Mouse (Mus musculus) lung, embryonic 16.5 days (tissue): Measurements from ENCODE around the gene Mief2. TPM values are rescaled to one million over a fixed set of nuclear protein-coding genes. Genes with fewer than 3 reads are reported as not detected.

Experiments used
- microRNA-seq: library from miRNA; unstranded; fragments of <30 nt; microRNA quantifications from one replicate; pipeline ENCODE4, GENCODE M21; 2016
- polyA plus RNA-seq: library from polyadenylated mRNA; unstranded; fragments of >200 nt; fragmentation: Nextera tagmentation; extraction: Ambion mirVana; gene quantifications from 2 replicates; pipeline ENCODE4 v1.2.1, GENCODE M21; 2015

Gene Mief2
- polyA plus RNA-seq, 1 experiment from 2014 or later, result 13.9 TPM

Small RNA genes lying within 50 kb of the gene (microRNA-seq; reads per million reads assigned to microRNA genes)
- gene Mir5100, result 0.99 reads per million

Other genes with a start within 250 kb of the Mief2 start
- 28.4 and 33.0 TPM in 2 replicates for gene Alkbh5, start 192.0 kb upstream of the Mief2 start, polyA plus RNA-seq
- 51.3 TPM in 2 replicates for gene Llgl1, start 28.7 kb upstream of the Mief2 start, polyA plus RNA-seq
- 90.8 and 98.7 TPM in 2 replicates for gene Flii, start 1.1 kb upstream of the Mief2 start, polyA plus RNA-seq
- gene Top3a, start 49.0 kb downstream of the Mief2 start, polyA plus RNA-seq, result 13.9 and 17.3 TPM in 2 replicates
- 5.5 and 5.8 TPM in 2 replicates for gene Smcr8, start 49.1 kb downstream of the Mief2 start, polyA plus RNA-seq
- gene Shmt1, start 83.3 kb downstream of the Mief2 start, polyA plus RNA-seq, result 46.8 and 47.1 TPM in 2 replicates
- 38.7 and 42.0 TPM in 2 replicates for gene Dhrs7b, start 102.2 kb downstream of the Mief2 start, polyA plus RNA-seq
- gene Tmem11, start 150.9 kb downstream of the Mief2 start, polyA plus RNA-seq, result 57.6 and 62.5 TPM in 2 replicates
- gene Natd1, start 186.4 kb downstream of the Mief2 start, polyA plus RNA-seq, result 19.9 and 21.6 TPM in 2 replicates
- 110 and 114 TPM in 2 replicates for gene Map2k3, start 203.6 kb downstream of the Mief2 start, polyA plus RNA-seq